Mouse (Mus musculus) embryo, embryonic 9.5 days (tissue): ENCODE data around the gene Trpc4.

ENCODE experiments used
- DNase-seq: peaks from one replicate; pipeline ENCODE4 v3.0.0-alpha.2; 2017; ENCODE audit errors: extremely low spot score

Gene Trpc4

DNA sequence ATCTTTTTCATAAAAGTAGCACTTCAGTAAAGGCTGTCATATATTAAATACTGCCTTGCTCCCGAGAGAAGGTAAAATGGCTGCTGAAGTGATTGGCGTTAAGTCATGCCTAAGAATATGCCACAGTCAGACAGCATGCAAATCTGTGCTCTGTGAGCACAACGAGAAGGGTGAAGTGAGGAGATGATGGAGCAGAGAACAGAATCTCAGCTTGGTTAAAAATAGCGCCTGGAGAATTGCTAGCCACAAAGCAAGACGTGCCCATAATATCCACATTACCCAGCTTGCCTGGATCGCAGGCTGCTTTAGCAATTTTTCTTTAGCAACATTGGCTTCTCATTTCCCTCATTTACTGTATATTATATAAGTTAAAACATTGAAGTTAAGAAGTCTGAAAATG is 113.3 kb downstream of the Trpc4 start:
- no peak for DNase-seq

DNA sequence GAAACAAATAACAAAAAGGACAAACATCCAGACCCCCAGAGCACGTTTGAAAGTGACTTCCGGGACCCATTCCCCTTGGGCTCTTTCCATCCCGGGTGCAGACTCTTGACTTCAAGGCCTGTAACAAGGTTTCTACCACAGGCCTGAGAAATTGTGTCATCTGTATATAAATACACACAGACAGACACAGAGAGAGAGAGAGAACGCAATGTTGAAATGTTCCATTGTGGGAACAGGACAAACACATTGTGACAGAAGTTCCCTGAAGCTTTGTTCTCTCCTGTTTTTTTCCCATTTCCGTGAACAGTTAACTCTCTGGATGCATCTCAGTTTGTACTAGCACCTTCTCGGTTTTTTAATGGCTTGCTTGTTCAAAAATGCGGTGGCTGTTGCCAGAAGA is 118.8 kb downstream of the Trpc4 start:
- no peak for DNase-seq

DNA sequence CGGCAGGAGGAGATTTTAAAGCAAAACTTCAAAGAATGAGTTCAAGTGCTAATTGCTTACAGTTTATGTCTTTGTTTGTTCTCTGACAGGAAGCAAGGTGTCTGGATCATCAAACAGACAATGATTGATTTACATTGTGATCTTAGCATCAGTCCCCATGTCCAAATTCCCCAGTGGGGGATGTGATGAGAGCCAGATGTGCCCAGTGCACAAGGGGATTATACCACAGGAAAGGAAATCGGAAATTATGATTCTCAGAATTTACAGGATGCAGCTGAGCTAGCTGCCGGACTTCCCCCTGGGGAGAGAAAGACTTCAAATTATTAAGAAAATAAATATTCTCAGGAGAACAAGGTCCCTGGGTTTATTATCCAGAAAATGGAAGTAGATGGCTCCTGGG is 133.9 kb downstream of the Trpc4 start:
- DNase-seq: no peak

DNA sequence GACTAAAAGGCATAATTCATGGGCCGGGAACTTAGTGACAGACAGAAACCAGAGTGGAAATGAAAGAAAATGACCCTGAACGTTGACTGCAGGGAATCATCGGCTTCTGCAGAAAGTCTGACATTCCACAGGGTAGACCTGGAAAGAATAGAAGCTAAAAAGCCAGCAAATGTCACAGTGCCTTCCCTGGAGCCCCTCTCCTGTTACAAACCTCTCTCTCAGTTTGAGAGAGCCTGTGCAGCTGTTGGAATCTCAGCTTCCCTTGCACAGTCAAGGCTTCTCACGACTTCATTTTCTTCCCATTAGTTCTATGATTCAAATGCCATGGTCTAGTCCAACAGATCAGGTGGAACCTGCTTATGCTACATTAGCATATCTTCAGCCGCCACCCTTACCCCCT is 154.8 kb downstream of the Trpc4 start:
- no peak for DNase-seq

DNA sequence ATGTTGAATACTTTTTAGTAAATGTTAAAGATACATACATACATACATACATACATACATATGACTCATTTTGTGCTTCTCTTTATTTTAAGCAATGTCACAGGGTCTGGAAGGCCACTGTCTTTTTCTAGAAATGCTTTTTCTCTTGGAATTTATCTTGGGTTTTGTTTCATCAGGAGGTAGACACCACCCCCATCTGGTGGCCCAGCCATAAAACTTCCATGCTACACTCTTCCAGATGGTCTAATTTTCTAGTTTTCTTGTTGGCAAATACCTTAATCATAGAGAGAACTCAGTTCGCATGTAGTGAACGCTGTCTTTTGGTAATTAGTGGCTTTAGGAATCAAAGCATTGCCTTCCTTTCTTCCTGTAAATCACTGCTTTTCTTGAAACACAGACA is 158.2 kb downstream of the Trpc4 start:
- no peak for DNase-seq

DNA sequence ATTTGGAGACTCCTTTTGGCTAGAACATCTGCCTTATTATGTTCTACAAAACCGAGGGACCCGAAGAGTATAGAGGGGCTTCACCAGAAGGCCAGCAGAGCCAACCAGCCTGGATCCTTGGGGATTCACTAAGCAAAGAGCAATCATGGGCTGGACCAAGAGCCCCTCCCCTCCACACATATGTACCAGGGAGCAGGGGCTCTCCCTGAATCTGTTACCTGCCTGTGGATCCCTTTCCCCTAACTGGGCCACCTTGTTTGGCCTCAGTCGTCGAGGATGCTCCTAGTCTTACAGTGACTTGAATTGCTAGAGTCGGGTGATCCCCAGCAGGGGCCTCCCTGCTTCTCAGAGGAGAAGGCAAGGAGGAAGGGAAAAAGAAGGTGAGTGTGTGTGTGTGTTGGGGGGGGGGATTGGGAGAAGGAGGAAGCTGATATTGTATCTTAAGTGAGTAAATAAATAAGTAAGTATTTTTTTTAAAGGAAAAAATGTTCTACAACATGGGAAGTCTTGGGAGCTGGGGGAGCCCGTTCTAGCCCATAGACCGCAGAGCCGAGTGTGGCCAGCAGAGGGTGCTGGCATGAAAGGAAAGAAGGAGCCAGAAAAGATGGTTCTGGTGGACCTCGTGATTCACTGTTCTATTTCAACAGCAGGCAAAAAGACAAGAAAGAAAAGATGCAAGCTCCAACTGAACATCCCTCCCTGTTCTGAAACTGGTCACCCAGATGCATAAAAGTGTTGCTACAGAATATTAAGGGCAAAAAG is 197.2 kb downstream of the Trpc4 start:
- DNase-seq: peak; percentile 68

DNA sequence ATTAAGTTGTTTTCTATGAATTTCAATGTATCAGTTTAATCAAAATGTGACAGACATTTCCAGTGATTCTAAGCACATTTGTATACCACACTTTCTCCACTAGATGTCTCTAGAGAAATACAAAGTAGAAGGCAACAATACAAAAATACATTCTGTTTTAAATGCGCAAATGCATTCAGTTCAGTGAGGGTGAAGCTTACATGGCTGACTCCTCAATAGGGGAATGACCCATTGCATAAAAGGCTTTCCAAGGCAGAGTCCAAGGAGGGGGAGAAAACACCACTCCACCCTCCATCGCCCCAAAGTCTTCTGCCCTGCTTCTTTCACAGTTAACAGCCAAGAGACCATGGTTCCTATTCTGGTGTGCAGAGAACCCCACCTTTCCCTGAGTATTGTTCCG is 201.7 kb downstream of the Trpc4 start:
- DNase-seq: peak; percentile 14

DNA sequence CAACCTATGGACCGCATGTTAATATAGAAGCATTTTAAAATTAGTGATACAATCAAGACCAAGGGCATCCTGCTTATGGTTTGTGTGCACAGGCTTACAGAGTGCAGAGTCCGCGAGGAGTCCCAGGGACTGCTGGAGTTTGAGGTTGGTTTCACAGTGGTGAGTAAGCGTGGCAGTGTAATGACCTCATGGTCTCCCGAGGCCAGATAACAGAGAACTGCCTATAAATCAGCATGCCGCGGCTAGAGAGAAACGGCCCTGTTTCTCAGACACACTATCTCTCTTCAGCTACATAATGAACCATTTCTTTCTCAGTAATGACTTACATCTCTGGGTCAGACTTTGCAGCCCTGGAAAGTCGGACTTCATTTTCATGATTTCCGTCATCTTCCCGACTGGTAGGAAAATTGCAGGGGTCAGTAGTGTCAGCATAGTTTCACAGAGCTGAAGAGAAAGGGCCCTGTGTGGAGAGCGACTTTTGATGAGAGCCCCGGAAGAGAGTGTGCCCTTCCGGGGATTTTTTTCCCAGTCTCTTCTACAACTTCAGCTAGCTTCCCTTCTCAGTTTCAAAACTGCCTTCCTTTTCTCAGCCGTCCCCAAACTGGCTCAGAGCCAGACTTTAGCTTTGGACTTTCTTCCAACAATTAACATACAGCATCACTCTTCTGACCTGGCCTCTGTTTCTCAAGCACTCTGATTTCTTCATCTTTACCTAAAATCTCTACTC is 202.8 kb downstream of the Trpc4 start:
- peak; percentile 28 for DNase-seq

DNA sequence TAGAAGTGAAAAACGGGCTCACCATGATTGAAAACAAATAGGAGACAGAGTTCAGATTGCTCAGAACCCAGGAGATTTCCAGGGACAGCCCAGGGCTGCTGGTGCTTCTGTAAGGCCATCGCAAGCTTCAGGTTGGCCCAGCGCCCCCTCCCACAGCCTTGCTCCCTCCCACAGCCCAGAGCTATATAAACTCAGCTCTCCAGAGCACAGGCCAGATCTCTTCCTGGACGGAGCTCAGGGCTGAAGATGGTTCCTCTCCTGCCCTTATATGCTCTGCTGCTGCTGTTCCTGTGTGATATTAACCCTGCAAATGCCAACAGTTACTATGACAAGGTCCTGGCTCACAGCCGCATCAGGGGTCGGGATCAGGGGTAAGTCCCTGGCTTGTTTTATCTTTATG is 205.1 kb downstream of the Trpc4 start, which contains the start of gene Postn:
TSS of gene Postn (plus strand) at position 213 of the 400 bp plus-strand sequence.
- no peak for DNase-seq

DNA sequence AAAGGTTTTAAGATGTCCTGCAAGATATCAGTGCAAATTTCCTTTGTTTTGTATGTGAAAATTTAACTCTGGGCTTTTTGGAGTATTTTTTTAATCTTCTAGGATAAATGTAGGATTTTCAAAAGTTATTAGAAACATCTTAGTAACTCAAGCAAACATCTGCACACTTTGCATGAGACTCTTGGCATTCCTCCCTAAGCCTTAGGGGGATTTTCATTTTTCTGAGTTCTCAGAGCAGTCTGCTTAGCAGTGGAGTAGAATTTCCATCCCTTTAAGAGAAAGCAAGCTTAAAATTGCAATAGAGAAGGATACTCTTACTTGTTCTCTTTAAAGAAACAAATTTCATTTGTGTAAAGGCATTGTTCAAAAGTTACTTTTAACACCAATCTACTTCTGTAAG is 205.8 kb downstream of the Trpc4 start:
- DNase-seq: no peak
